Mouse (Mus musculus) heart, embryonic 14.5 days (tissue): ENCODE data around the gene Serinc3. TPM values are rescaled to one million over a fixed set of nuclear protein-coding genes. Genes with fewer than 3 reads are reported as not detected.

Source experiments
- ATAC-seq: fragments of 200-750 bp; cut with Nextera tagmentation; 2 replicates; pipeline ENCODE4 v1.8.0; 2017; ENCODE audit warnings: low read depth, moderate TSS enrichment; ENCODE audit not compliant: insufficient number of reproducible peaks, insufficient read depth, low FRiP score
- H3K27ac ChIP-seq, 2 experiments: fragments of 200-500 bp in 1 of 2; fragments of 300-500 bp in 1 of 2; sonication (generic) in 1 of 2; replicated peaks in 1 of 2; 2 replicates each; pipeline ENCODE4 v1.5.1; 2012 to 2014; ENCODE audit warnings: low read depth in 2 of 2, low read length in 2 of 2, control low read depth in 1 of 2, mild to moderate bottlenecking in 1 of 2, mixed read lengths in 1 of 2; ENCODE audit not compliant: control insufficient read depth in 1 of 2, insufficient read depth in 1 of 2
- H3K27me3 ChIP-seq: fragments of 300-500 bp; sonication (generic); 2 replicates; pipeline ENCODE4 v1.6.1; 2014; ENCODE audit warnings: mild to moderate bottlenecking, low read length, control low read depth; ENCODE audit not compliant: control insufficient read depth, insufficient read depth
- H3K36me3 ChIP-seq: fragments of 300-500 bp; sonication (generic); 2 replicates; pipeline ENCODE4 v1.6.1; 2014; ENCODE audit warnings: mild to moderate bottlenecking, control low read depth, low read length, mixed read lengths; ENCODE audit not compliant: control insufficient read depth, insufficient read depth
- H3K4me1 ChIP-seq, 2 experiments: fragments of 200-500 bp in 1 of 2; fragments of 300-500 bp in 1 of 2; sonication (generic) in 1 of 2; 2 replicates each; pipeline ENCODE4 v1.6.1; 2012 to 2014; ENCODE audit warnings: low read length in 2 of 2, control low read depth in 1 of 2, mixed read lengths in 1 of 2; ENCODE audit not compliant: control insufficient read depth in 2 of 2, insufficient read depth in 2 of 2
- H3K4me2 ChIP-seq: fragments of 300-500 bp; sonication (generic); 2 replicates; pipeline ENCODE4 v1.6.1; 2014; ENCODE audit warnings: mild to moderate bottlenecking, low read length
- H3K4me3 ChIP-seq, 2 experiments: fragments of 200-500 bp in 1 of 2; fragments of 300-500 bp in 1 of 2; sonication (generic) in 1 of 2; 2 replicates each; pipeline ENCODE4 v1.5.1; 2012 to 2014; ENCODE audit warnings: low read length in 2 of 2, mild to moderate bottlenecking in 2 of 2, control low read depth in 1 of 2, low read depth in 1 of 2, moderate library complexity in 1 of 2; ENCODE audit not compliant: control insufficient read depth in 1 of 2, insufficient read depth in 1 of 2
- H3K9ac ChIP-seq: fragments of 300-500 bp; sonication (generic); 2 replicates; pipeline ENCODE4 v1.6.1; 2014; ENCODE audit warnings: mild to moderate bottlenecking, low read length
- H3K9me3 ChIP-seq: fragments of 300-500 bp; sonication (generic); 2 replicates; pipeline ENCODE4 v1.6.1; 2016; ENCODE audit warnings: low read length, control low read depth; ENCODE audit not compliant: control insufficient read depth
- WGBS: fragments of 180-500 bp; shearing (Covaris S2); extraction: QIAGEN DNeasy Blood & Tissue Kit; methylation state at CpG from one replicate; pipeline ENCODE4 v1.1.7; 2014; 5-methylcytosine and 5-hydroxymethylcytosine counted together
- polyA plus RNA-seq: library from polyadenylated mRNA; unstranded; fragments of >200 nt; fragmentation: Nextera tagmentation; extraction: Ambion mirVana; gene quantifications from 2 replicates; pipeline ENCODE4 v1.2.1, GENCODE M21; 2014

Gene Serinc3
- polyA plus RNA-seq, 1 experiment from 2014 or later: 79.0 TPM

DNA sequence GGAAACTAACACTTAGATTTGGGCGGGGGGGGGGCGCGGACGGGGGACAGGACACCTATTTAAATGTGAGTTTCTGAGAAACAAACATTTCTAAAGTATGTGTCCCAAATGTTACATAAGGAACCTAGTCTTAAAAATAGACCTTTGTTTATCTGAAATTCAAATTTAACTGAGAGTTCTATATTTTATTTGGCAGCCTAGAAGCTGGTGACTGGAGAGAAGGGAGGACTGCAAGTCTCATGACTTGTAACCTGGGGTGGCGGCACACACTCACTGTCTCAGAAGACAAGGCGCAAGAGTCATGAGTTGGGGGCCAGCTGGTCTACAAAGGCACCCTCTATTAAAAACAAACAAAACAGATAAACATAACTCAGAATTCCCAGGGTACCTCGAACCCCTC, 43.9 kb downstream of the Serinc3 start:
- 85% methylated on average over 7 of the region's 7 CpGs for WGBS
- peaks cover 7 to 18% of the 10 kb centered on the region in 2 experiments for H3K4me1 ChIP-seq
- H3K27ac ChIP-seq: no peak overlapping the region
- H3K9me3 ChIP-seq: no peaks in the 10 kb centered on the region
- H3K27me3 ChIP-seq: no peaks in the 10 kb centered on the region
- no peak for ATAC-seq
- no peak overlapping the region for H3K4me2 ChIP-seq
- no peak overlapping the region for H3K9ac ChIP-seq
- H3K4me3 ChIP-seq: no peak overlapping the region
- no peaks in the 10 kb centered on the region for H3K36me3 ChIP-seq

DNA sequence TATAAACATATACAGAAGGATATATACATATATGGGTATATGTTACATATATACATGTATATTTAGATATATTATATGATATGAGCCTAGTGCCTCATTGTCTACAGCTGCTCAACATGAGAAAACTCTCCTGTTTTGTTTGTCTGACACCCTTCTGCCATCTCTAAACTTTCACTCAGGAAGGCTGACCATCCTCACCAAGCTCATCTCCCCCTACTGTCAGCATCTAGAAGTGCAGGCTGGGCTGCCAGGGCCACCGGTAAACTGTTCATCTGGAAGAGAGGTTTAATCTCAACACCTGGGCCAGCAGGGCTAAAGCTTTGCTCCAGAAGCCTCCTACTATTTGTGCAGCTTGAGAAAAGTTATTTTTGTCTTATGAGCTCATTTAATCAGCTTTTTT, 45.7 kb downstream of the Serinc3 start:
- H3K36me3 ChIP-seq: no peaks in the 10 kb centered on the region
- no peak overlapping the region for H3K4me2 ChIP-seq
- H3K4me1 ChIP-seq: peaks cover 7 to 18% of the 10 kb centered on the region in 2 experiments
- WGBS: 0% methylated on average over 1 of the region's 1 CpGs
- H3K27me3 ChIP-seq: no peaks in the 10 kb centered on the region
- no peak overlapping the region for H3K4me3 ChIP-seq
- H3K27ac ChIP-seq: no peak overlapping the region
- no peak overlapping the region for H3K9ac ChIP-seq
- no peak for ATAC-seq
- H3K9me3 ChIP-seq: no peaks in the 10 kb centered on the region

DNA sequence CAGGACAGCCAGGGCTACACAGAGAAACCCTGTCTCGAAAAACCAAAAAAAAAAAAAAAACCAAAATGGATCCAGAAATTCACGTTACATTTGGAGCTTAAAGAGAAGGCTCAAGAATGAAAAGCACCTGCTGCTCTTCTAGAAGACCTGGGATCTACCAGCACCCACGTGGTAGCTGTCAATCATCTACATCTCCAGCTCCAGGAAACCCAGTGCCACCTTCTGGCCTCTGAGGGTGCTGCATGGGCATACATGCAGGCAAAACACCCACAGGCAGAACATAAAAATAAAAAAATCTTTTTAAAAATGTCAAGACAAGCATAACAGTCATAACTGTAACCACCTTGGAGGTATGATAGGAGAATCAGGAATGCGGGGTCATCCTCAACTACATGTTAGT, 47.3 kb downstream of the Serinc3 start:
- Histone ChIP-seq H3K27ac (no peak overlapping the region), H3K4me1 (peaks cover 8 to 11% of the 10 kb centered on the region in 2 experiments), H3K9ac (no peak overlapping the region), H3K36me3 (no peaks in the 10 kb centered on the region), H3K4me3 (no peak overlapping the region), H3K4me2 (no peak overlapping the region), H3K9me3 (no peaks in the 10 kb centered on the region), H3K27me3 (no peaks in the 10 kb centered on the region)
- no peak for ATAC-seq
- 54% methylated on average over 4 of the region's 4 CpGs for WGBS

- no peak overlapping the region for H3K4me3 ChIP-seq
- H3K9me3 ChIP-seq: no peaks in the 10 kb centered on the region
- H3K27ac ChIP-seq: peak overlapping the region in 1 of 2 experiments; percentile 67; a peak in 2 of 4 replicates
- no peak overlapping the region for H3K4me2 ChIP-seq
- 65% methylated on average over 3 of the region's 3 CpGs for WGBS
- H3K9ac ChIP-seq: no peak overlapping the region
- no peaks in the 10 kb centered on the region for H3K27me3 ChIP-seq
- H3K36me3 ChIP-seq: no peaks in the 10 kb centered on the region
- H3K4me1 ChIP-seq: peaks cover 8 to 9% of the 10 kb centered on the region in 2 experiments
- ATAC-seq: no peak
Observed at GRCm38 (mm10) chr2:163596873-163597155, 48.1 kb downstream of the Serinc3 start.

GRCm38 (mm10) chr2:163596057-163596872, 48.7 kb downstream of the Serinc3 start:
- H3K27ac ChIP-seq: peak overlapping the region; percentile 9 to 67; a peak in 3 of 4 replicates
- no peak; the same call in 1 of the 2 replicates for ATAC-seq
- peaks cover 5 to 6% of the 10 kb centered on the region in 2 experiments; a peak in 3 of 4 replicates for H3K4me1 ChIP-seq
- H3K9me3 ChIP-seq: no peaks in the 10 kb centered on the region
- no peaks in the 10 kb centered on the region for H3K36me3 ChIP-seq
- H3K4me3 ChIP-seq: no peak overlapping the region
- no peak overlapping the region for H3K9ac ChIP-seq
- H3K27me3 ChIP-seq: no peaks in the 10 kb centered on the region
- no peak overlapping the region for H3K4me2 ChIP-seq
- 67% methylated on average over 13 of the region's 13 CpGs for WGBS

GRCm38 (mm10) chr2:163595119-163595518, 49.8 kb downstream of the Serinc3 start:
- Histone ChIP-seq H3K27me3 (no peaks in the 10 kb centered on the region), H3K36me3 (no peaks in the 10 kb centered on the region), H3K9ac (no peak overlapping the region), H3K27ac (peak overlapping the region in 1 of 2 experiments; percentile 28; a peak in 1 of 4 replicates), H3K4me2 (no peak overlapping the region), H3K4me3 (no peak overlapping the region), H3K9me3 (no peaks in the 10 kb centered on the region), H3K4me1 (peaks cover 6 to 8% of the 10 kb centered on the region in 2 experiments)
- ATAC-seq: no peak
- WGBS: 15% methylated on average over 2 of the region's 2 CpGs

GRCm38 (mm10) chr2:163593636-163594282, 51.2 kb downstream of the Serinc3 start:
- Histone ChIP-seq H3K4me3 (no peak overlapping the region), H3K36me3 (no peaks in the 10 kb centered on the region), H3K27ac (no peak overlapping the region), H3K9me3 (no peaks in the 10 kb centered on the region), H3K9ac (no peak overlapping the region), H3K27me3 (no peaks in the 10 kb centered on the region), H3K4me1 (peaks cover 6 to 8% of the 10 kb centered on the region in 2 experiments), H3K4me2 (no peak overlapping the region)
- ATAC-seq: no peak
- 79% methylated on average over 10 of the region's 10 CpGs for WGBS
